Mouse (Mus musculus) forebrain, embryonic 14.5 days (tissue): Measurements from ENCODE around the gene Hoxc6. TPM values are rescaled to one million over a fixed set of nuclear protein-coding genes. Genes with fewer than 3 reads are reported as not detected.

Source experiments
- ATAC-seq: fragments of 200-750 bp; cut with Nextera tagmentation; 2 replicates; pipeline ENCODE4 v1.8.0; 2017; ENCODE audit warnings: mild to moderate bottlenecking, moderate library complexity
- DNase-seq: peaks from one replicate; pipeline ENCODE4 v3.0.0-alpha.2; 2015; ENCODE audit warnings: low spot score
- H3K27ac ChIP-seq: fragments of 300-500 bp; sonication (generic); 2 replicates; pipeline ENCODE4 v1.5.1; 2014; ENCODE audit warnings: low read depth, mild to moderate bottlenecking, control low read depth, low read length, moderate library complexity
- H3K27me3 ChIP-seq: fragments of 300-500 bp; sonication (generic); replicated peaks from 2 replicates; pipeline ENCODE4 v1.6.1; 2014; ENCODE audit warnings: low read length, control low read depth, mixed read lengths; ENCODE audit not compliant: control insufficient read depth, insufficient read depth
- H3K36me3 ChIP-seq: fragments of 300-500 bp; sonication (generic); 2 replicates; pipeline ENCODE4 v1.6.1; 2014; ENCODE audit warnings: low read length, control low read depth; ENCODE audit not compliant: control insufficient read depth, insufficient read depth
- H3K4me1 ChIP-seq: fragments of 300-500 bp; sonication (generic); 2 replicates; pipeline ENCODE4 v1.6.1; 2014; ENCODE audit warnings: antibody characterized with exemption, low read length, control low read depth; ENCODE audit not compliant: control insufficient read depth, insufficient read depth
- H3K4me2 ChIP-seq: fragments of 300-500 bp; sonication (generic); 2 replicates; pipeline ENCODE4 v1.6.1; 2014; ENCODE audit warnings: mild to moderate bottlenecking, control low read depth, low read length
- H3K4me3 ChIP-seq: fragments of 300-500 bp; sonication (generic); 2 replicates; pipeline ENCODE4 v1.5.1; 2014; ENCODE audit warnings: low read depth, low read length, control low read depth
- H3K9ac ChIP-seq: fragments of 300-500 bp; sonication (generic); 2 replicates; pipeline ENCODE4 v1.6.1; 2014; ENCODE audit warnings: mild to moderate bottlenecking, low read length, control low read depth, moderate library complexity
- H3K9me3 ChIP-seq: fragments of 300-500 bp; sonication (generic); replicated peaks from 2 replicates; pipeline ENCODE4 v1.6.1; 2016; ENCODE audit warnings: low read length, control low read depth, mixed read lengths; ENCODE audit not compliant: control insufficient read depth
- WGBS: fragments of 180-500 bp; shearing (Covaris S2); extraction: QIAGEN DNeasy Blood & Tissue Kit; methylation state at CpG from one replicate; pipeline ENCODE4 v1.1.7; 2014; 5-methylcytosine and 5-hydroxymethylcytosine counted together
- polyA plus RNA-seq: library from polyadenylated mRNA; unstranded; fragments of >200 nt; fragmentation: Nextera tagmentation; extraction: Ambion mirVana; gene quantifications from 2 replicates; pipeline ENCODE4 v1.2.1, GENCODE M21; 2014

The Hoxc6 gene
- polyA plus RNA-seq, 1 experiment from 2014 or later = not detected

DNA sequence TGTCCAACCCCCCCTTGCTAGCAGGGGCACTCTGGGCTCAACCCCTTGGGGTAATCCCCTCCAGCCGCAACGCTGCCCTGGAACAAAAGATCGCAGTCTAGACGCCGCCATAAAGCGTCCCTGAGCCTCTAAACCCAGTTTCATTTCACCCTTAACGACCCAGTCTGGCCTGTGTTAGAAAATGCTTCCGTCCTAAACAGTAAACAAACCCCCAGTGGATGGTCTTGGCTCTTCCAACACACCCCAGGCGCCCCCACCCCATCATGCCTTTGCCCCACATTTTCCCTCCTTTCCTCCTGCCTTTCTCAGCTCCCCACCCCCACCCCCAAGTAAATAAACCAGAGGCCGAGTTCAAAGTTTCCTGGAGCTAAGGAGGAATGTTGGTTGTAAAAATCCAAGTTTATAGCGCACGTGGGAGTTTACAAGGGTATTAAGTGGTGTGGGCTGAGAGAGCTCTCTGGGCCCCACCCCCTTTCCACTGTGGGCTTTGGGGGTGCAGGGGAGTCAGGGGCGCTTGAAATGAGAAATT, 38.3 kb upstream of the Hoxc6 start:
- DNase-seq (no peak), ATAC-seq (no peak)
- Histone ChIP-seq H3K4me3 (no peak overlapping the region), H3K4me2 (no peak overlapping the region), H3K4me1 (no peaks in the 10 kb centered on the region), H3K27ac (no peak overlapping the region), H3K9me3 (no peaks in the 10 kb centered on the region), H3K36me3 (no peaks in the 10 kb centered on the region), H3K9ac (no peak overlapping the region), H3K27me3 (peaks cover 91% of the 10 kb centered on the region)
- WGBS = 0% methylated on average over 13 of the region's 13 CpGs

DNA sequence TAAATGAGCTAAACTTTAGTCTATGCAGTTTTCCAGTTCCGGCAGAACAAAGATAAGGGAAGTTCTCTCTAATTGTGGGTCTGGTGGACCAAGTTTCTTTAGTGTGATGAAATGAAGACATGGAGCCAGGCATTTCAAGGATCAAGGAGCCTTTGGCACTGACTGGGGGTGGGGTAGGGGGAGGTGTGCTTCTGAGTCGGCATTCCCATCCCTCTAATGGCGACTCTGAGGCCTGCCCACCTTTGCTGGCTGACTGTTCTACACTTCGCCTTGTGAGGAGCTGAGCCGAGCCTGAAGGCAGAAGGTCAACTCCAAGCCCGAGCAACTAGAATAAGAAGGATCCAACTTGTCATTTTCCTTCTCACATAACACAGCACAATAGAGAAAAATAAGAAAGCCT, 36.3 kb upstream of the Hoxc6 start:
- Histone ChIP-seq H3K4me2 (no peak overlapping the region), H3K4me3 (no peak overlapping the region), H3K9ac (no peak overlapping the region), H3K27ac (no peak overlapping the region), H3K9me3 (no peaks in the 10 kb centered on the region), H3K4me1 (no peaks in the 10 kb centered on the region), H3K36me3 (no peaks in the 10 kb centered on the region), H3K27me3 (peaks cover 93% of the 10 kb centered on the region)
- WGBS = 2% methylated on average over 6 of the region's 6 CpGs
- ATAC-seq (no peak), DNase-seq (no peak)

DNA sequence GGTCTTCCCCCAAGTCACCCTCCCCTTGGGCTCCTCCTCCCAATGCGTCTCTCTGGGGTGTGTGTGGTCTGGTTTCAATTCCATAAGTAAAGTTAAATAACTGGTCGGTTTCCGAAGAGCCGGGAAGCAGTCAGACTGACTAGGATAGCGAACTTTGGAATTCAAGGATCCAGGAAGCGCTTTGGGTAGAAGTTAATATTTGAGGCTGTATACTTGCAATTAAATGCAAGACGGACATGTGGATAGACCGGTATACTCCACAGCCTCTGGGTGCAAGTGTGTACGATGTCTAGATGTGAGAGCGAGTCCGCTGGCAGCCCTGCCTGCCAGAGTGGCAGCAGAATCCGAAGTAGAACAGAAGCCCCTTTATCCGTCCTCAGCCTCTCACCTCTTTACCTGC, 35.6 kb upstream of the Hoxc6 start:
- H3K27ac ChIP-seq = no peak overlapping the region
- no peak overlapping the region for H3K4me3 ChIP-seq
- 2% methylated on average over 13 of the region's 13 CpGs for WGBS
- H3K4me1 ChIP-seq = no peaks in the 10 kb centered on the region
- H3K9ac ChIP-seq = no peak overlapping the region
- H3K36me3 ChIP-seq = no peaks in the 10 kb centered on the region
- ATAC-seq (no peak), DNase-seq (no peak)
- no peaks in the 10 kb centered on the region for H3K9me3 ChIP-seq
- peaks cover 93% of the 10 kb centered on the region for H3K27me3 ChIP-seq
- no peak overlapping the region for H3K4me2 ChIP-seq

DNA sequence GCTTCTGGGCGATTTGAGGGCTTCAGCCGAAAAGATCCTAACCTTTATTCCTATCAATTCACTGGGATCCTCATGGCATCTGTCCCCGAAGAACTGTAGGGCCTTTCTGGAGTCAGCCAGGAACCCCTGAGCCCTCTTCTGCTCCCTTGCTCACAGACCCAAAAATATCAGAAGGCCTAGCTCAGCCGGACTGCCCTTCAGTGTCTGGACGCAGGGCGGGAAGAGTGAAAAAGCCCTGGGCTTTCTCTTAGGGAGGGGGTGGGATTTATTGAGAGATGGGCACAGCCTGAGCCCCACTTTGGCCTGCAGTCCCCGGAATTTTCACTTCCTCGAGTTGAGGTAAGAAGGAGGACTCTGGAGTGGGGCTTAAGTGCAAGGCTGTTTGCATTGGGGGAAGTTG, 34.8 kb upstream of the Hoxc6 start:
- H3K27ac ChIP-seq = no peak overlapping the region
- peaks cover 92% of the 10 kb centered on the region for H3K27me3 ChIP-seq
- no peak overlapping the region for H3K4me3 ChIP-seq
- DNase-seq (no peak), ATAC-seq (no peak)
- no peaks in the 10 kb centered on the region for H3K9me3 ChIP-seq
- no peaks in the 10 kb centered on the region for H3K4me1 ChIP-seq
- WGBS = 1% methylated on average over 8 of the region's 8 CpGs
- H3K36me3 ChIP-seq = no peaks in the 10 kb centered on the region
- no peak overlapping the region for H3K9ac ChIP-seq
- no peak overlapping the region for H3K4me2 ChIP-seq

DNA sequence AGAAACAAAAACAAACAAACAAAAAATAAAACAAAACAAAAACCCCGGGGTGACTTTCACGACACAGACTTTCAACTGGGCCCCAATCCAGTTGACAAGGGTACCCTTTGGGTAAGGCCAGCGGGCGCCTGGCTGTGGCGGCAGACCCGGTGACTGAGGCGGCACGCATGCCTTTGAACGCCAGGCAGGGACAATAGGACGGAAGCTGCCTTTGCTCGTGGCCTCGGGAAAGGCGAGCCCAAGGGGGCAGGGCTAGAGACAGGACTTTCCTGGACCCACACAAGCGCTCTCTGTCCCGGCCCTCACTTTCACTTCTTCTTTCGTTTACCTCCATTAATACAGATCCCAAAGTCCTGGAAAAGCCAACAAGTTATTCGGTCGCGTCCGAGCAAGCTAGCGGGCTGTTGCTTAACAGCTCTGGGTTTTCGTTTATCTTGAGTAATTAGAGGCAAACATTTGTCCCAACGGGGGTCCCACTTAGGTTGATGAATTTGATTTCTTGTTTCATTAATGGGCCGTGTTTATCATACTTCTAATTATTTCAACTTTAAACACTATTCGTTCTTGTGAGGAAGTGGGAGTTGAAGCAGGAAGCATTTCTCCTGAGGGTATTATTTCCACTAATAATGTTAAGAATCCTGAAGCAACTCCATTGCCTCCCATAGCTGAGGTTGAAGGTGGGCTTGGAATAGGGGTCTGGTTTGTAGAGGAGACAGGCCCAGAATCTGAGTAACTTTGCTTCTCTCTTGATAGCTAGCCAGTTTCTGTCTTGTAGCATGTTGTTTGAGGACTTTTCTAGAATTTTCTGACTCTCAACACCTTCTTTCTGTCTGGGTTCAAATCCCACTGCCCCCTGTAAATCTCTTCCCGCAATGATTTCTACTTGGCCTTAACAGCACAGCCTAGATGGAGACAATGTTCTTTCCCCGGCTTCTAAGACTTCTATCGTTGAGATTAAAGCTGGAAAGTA, 34.1 kb upstream of the Hoxc6 start:
- WGBS = 2% methylated on average over 28 of the region's 28 CpGs

DNA sequence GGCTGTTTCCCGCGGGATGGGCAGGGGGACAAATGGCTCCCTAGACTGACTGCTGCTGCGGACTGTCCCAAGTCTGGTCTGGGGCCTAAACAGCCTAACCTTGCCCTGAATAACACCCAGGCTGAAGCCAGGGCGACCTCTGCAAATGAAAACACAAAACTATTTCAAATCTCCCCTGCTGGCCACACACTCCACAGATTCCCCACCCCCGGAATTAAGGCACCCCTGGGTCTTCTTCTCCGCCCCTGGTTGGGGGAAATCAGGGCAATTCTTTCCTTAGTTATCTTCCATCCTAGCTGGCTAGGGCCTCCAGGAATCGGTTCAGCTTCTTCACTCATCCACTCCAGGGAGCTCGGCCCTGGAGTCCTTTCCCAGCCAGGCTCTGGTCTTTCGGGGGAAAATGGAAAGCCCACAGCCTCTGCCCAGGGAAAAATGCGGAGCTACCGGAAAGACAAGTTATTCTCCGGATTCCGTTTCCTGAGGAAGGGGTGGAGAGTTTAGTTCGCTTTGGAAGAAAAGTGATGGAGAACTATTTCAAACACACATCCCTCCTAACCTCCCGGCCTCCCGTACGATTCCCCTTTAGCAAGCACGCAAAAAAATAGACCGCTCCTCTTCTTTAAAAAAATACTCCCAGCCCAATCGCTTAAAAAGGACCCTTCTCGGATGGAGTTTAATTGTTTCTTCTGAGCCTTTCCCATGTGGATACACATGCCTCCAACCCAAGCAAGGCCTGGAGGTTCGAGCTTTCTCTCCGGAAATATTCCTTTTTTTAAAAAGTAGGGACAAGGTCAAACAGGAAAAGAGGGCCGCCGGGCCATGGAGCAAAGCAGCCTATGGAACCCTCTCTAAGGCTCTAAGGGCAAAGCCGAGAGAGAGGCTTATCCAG, 32.8 kb upstream of the Hoxc6 start:
- DNase-seq = no peak
- H3K36me3 ChIP-seq = no peaks in the 10 kb centered on the region
- WGBS = 3% methylated on average over 26 of the region's 26 CpGs

More for the DNA sequence above, 34.1 kb upstream of the Hoxc6 start:
- Histone ChIP-seq H3K4me1 (no peaks in the 10 kb centered on the region), H3K27me3 (peaks cover 92% of the 10 kb centered on the region), H3K9ac (no peak overlapping the region), H3K4me2 (no peak overlapping the region), H3K27ac (no peak overlapping the region), H3K36me3 (no peaks in the 10 kb centered on the region), H3K9me3 (no peaks in the 10 kb centered on the region), H3K4me3 (no peak overlapping the region)
- DNase-seq = no peak
- ATAC-seq = no peak

DNA sequence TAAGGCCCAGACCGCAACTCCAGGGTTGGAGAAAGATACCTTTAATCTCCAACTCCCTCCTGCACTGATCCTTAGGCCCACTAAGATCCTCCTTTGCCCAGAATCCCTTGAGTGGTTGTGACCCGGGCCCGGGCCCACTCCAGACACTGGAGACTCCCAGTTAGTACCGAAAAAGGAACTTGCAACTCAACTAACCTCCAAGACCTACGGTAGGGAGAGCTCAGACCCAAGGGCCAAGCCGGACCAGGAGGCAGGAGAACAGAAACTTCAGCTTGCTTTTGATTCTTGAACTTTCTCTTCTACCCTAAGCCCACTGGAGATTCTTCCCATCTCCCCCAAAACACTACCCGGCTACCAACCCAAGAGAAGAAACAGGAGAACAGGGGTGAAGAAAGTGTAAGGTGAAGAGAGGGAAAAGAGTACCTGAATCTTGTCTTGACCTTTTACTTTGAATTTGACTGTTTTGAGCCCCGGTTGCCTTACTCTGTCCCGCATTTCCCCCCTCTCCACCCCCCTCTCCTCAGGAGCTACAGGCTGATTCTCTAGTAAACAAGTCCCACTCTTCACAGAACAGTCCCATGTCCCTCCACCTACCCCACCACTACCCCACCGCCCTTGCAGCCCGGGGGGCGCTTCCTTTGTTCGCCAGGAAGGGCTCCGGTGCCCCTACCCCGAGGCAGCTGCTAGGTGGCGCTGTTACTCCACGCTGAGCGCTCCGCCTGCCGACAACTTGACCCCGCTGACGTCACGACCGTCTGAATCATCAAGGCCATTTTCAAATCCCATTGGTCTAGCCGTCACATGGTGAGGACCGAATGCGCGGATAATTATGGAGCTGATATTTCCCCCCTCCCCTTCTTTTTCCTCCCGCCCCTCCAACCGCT, 31.9 kb upstream of the Hoxc6 start:
- 2% methylated on average over 29 of the region's 30 CpGs for WGBS
- peak; percentile 78 for DNase-seq
- Histone ChIP-seq H3K27ac (no peak overlapping the region), H3K4me1 (no peaks in the 10 kb centered on the region), H3K9ac (no peak overlapping the region), H3K27me3 (peaks cover 96% of the 10 kb centered on the region), H3K36me3 (no peaks in the 10 kb centered on the region), H3K4me2 (no peak overlapping the region), H3K4me3 (peak overlapping the region; percentile 2; the same call in 1 of the 2 replicates), H3K9me3 (no peaks in the 10 kb centered on the region)
- peak; percentile 15; the same call in 1 of the 2 replicates for ATAC-seq

More for the DNA sequence above, 32.8 kb upstream of the Hoxc6 start:
- peaks cover 94% of the 10 kb centered on the region for H3K27me3 ChIP-seq
- no peak overlapping the region for H3K4me2 ChIP-seq
- no peaks in the 10 kb centered on the region for H3K9me3 ChIP-seq
- ATAC-seq = no peak
- H3K4me3 ChIP-seq = no peak overlapping the region
- H3K9ac ChIP-seq = no peak overlapping the region
- no peak overlapping the region for H3K27ac ChIP-seq
- H3K4me1 ChIP-seq = no peaks in the 10 kb centered on the region

DNA sequence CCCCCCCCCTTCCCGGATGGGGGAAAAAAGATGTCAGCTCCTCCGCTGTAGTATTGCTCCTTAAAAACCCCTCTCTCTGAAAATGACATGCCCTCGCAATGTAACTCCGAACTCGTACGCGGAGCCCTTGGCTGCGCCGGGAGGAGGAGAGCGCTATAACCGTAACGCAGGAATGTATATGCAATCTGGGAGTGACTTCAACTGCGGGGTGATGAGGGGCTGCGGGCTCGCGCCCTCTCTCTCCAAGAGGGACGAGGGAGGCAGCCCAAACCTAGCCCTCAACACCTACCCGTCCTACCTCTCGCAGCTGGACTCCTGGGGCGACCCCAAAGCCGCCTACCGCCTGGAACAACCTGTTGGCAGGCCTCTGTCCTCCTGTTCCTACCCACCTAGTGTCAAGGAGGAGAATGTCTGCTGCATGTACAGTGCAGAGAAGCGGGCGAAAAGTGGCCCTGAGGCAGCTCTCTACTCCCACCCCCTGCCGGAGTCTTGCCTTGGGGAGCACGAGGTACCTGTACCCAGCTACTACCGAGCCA, 31.2 kb upstream of the Hoxc6 start, which contains the start of gene Hoxc10:
Hoxc10 (plus strand) TSS at position 21 of the 536 bp plus-strand sequence.
- under 1% methylated on average over 27 of the region's 27 CpGs for WGBS
- Histone ChIP-seq H3K27ac (no peak within 1 kb of the TSS), H3K9ac (no peak within 1 kb of the TSS), H3K4me3 (peak within 1 kb of the TSS; percentile 2; the same call in 1 of the 2 replicates), H3K4me2 (no peak within 1 kb of the TSS), H3K27me3 (peaks cover 96% of the 10 kb centered on the region), H3K4me1 (no peaks in the 10 kb centered on the region), H3K9me3 (no peaks in the 10 kb centered on the region), H3K36me3 (no peaks in the 10 kb centered on the region)
- peak; percentile 18; the same call in 1 of the 2 replicates for ATAC-seq
- no peak for DNase-seq
